Mouse (Mus musculus) midbrain, embryonic 13.5 days (tissue): Measurements from ENCODE around the gene Uqcc2. TPM values are rescaled to one million over a fixed set of nuclear protein-coding genes. Genes with fewer than 3 reads are reported as not detected.

Experiments used
- microRNA-seq: library from miRNA; unstranded; fragments of <30 nt; microRNA quantifications from one replicate; pipeline ENCODE4, GENCODE M21; 2016
- polyA plus RNA-seq: library from polyadenylated mRNA; unstranded; fragments of >200 nt; fragmentation: Nextera tagmentation; extraction: Ambion mirVana; gene quantifications from 2 replicates; pipeline ENCODE4 v1.2.1, GENCODE M21; 2015

The Uqcc2 gene
- polyA plus RNA-seq, 1 experiment from 2014 or later = 356 TPM

Small RNA genes lying within 50 kb of the gene (microRNA-seq; reads per million reads assigned to microRNA genes)
- not detected for gene Mir7677

Other genes with a start within 250 kb of the Uqcc2 start
- 4.2 and 4.4 TPM in 2 replicates for gene Kifc5b, start 216.8 kb downstream of the Uqcc2 start, polyA plus RNA-seq
- gene Phf1, start 200.9 kb downstream of the Uqcc2 start, polyA plus RNA-seq = 13.6 and 17.7 TPM in 2 replicates
- gene Cuta, start 194.3 kb downstream of the Uqcc2 start, polyA plus RNA-seq = 145 and 148 TPM in 2 replicates
- 5.0 and 6.2 TPM in 2 replicates for gene Syngap1, start 192.7 kb downstream of the Uqcc2 start, polyA plus RNA-seq
- gene Zbtb9, start 160.7 kb downstream of the Uqcc2 start, polyA plus RNA-seq = 18.9 and 20.8 TPM in 2 replicates
- 2.4 and 3.1 TPM in 2 replicates for gene Bak1, start 104.9 kb downstream of the Uqcc2 start, polyA plus RNA-seq
- 0.68 and 1.3 TPM in 2 replicates for gene Itpr3, start 76.6 kb downstream of the Uqcc2 start, polyA plus RNA-seq
- 0.22 and 0.46 TPM in 2 replicates for gene Ip6k3, start 33.9 kb upstream of the Uqcc2 start, polyA plus RNA-seq
- 16.5 and 24.0 TPM in 2 replicates for gene Lemd2, start 70.6 kb upstream of the Uqcc2 start, polyA plus RNA-seq